Mouse (Mus musculus) adrenal gland, adult 8-10 months (tissue): ENCODE measurements around the gene Fjx1. TPM values are rescaled to one million over a fixed set of nuclear protein-coding genes. Genes with fewer than 3 reads are reported as not detected.

Source experiments
- DNase-seq: peaks from one replicate; pipeline ENCODE4 v3.0.0; 2022
- total RNA-seq, 4 experiments: library from RNA; stranded (reverse); gene quantifications; 2 replicates each; pipeline ENCODE4 v1.2.4; 2022

Gene Fjx1
- under 1 TPM; 0.40 to 0.65 (median 0.55) TPM for total RNA-seq

DNA sequence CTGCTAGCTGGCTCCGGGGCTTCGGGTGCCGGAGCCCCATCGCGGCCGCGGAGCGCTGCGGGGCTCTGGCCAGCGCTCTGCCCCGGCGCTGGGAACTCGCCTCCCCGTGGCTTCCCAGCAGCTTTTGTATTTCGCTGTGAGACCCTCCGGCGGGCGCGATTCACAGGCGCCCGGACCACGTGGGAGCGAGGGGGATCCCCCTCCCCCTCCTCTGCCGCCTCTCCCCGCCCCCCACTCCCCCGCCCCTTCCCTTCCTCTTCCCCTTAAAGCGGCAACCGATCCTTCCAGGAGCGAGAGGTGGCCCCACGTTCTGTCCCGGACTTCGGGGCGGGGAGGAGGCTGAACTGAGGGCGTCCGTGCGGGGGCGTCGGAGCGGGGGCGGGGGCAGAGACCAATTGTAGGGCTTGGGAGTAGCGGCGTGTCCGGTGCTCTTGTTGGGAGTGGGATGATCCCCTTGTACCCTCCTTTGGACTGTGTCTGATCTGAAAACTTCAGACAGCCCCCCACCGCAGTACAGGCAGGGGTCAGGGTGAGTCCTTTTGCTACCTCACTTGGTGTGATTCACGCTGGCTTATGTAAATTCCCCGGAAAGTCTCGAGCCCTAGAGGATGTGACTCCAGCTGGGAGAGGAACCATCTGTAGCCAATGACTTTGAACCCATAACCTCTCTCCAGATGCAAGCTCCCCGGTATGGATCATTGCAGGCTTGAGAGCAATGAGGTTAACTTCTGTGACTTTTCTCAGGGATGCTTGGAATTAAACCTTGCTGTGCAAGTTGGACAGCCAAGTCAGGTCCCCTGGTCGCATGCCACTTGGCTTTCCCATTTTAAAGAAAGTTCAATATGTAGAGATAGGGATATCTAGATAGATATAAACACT is at the start of gene Fjx1:
TSS of gene Fjx1 (minus strand) at position 829 of the 879 bp plus-strand sequence.
- DNase-seq, result peak; percentile 2

DNA sequence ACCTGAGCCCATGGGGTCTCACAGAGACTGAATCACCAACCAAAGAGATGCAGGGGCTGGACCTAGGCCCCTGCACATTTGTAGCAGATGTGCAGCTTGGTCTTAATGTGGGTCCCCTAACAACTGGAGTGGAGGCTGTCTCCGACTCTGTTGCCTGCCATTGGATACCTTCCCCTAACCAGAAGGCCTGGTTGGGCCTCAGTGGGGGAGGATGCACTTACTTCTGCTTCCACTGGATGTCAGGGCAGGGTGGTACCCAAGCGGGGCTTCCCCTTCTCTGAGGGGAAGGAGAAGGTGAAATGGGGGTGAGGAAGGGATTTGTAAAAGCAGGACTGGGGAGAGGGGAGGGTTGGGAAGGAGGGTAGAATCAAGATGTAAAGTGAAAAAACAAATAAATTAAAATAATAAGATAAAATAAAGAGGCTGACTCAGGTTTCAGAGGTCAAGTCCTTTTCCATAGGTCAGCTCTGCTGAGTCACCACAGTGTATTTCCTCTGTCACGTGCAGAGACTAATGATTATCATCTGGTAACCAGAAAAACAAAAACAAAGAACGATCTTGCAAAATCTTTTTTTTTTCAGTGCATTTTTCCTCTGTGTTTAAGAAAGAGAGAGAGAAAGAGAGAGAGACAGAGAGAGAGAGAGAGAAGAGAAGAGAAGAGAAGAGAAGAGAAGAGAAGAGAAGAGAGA is 47.8 kb upstream of the Fjx1 start:
- no peak for DNase-seq

DNA sequence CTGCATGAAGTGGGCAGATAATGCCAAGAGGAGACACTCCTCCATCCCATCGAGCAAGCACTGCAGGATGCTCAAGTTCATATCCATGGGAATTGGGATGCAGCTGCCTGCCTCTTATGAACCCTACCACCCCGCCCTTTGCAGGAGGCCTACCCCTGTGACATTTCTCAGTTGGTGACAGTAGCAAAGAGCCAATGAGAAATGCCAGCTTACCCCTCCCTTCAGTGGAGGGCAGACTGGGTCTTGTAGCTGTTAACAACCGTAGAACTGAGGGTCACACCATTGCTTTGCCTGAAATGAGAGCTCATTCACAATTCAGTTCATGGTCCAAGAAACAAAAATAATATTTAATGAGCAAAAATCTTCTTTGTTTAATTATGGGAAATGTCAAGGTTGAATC is 28.4 kb upstream of the Fjx1 start:
- DNase-seq, result no peak

DNA sequence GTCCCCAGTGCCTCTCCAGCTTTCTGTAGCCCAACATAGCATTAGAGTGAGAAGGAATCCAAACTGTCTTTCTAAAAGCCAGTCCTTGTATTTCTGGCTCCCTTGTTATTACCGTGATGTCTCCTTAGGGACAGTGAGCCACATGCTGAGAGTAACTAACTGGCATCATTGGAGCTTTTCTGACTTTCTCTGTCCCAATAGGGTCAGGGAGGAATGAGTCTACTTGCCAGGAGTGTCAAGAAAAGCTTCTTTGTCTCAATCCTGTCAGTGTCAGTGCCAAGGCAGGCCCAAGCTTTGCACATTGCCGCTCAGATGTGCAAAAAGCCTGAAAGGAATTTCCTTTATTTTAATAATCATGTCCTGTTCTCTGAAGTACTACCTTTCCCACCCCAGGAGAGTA is 23.8 kb upstream of the Fjx1 start:
- DNase-seq, result no peak

DNA sequence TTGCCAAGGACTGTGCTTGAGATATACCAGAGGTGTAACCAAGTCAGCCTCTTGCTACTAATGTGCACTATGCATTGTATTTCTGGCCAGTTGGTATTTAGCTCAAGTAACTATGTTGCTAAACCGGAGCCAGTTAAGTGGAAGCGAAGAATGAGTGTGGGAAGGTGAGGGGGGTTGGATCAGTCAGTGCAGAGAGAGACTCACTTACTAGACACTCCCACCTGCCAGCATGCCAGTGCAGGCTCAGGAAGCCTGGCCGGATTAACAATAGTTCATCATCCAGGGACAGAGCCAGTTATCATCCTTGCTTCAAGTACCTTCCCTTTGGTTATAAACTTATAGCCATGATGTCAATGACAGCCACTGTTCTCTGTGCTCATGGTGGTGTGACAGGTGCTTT is 16.3 kb upstream of the Fjx1 start:
- no peak for DNase-seq

DNA sequence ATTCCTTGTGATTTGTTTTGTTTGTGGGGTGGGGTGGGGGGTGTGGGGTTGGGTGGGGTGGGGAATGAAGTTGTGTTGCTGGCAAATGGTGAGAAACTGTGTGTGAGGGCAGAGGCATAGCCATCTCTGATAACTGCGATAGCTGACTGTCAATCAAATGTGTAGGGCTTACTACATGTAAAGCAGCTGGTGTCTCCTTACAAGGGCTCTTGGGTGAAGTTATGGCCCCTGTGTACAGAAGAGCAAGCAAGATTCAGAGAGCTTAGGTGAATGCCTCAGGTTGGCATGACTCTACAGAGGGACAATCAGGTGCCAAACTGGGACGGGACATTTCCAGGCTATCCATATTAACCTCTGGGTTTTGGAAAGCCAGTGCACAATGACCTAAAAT is 12.0 kb upstream of the Fjx1 start:
- DNase-seq, result no peak

DNA sequence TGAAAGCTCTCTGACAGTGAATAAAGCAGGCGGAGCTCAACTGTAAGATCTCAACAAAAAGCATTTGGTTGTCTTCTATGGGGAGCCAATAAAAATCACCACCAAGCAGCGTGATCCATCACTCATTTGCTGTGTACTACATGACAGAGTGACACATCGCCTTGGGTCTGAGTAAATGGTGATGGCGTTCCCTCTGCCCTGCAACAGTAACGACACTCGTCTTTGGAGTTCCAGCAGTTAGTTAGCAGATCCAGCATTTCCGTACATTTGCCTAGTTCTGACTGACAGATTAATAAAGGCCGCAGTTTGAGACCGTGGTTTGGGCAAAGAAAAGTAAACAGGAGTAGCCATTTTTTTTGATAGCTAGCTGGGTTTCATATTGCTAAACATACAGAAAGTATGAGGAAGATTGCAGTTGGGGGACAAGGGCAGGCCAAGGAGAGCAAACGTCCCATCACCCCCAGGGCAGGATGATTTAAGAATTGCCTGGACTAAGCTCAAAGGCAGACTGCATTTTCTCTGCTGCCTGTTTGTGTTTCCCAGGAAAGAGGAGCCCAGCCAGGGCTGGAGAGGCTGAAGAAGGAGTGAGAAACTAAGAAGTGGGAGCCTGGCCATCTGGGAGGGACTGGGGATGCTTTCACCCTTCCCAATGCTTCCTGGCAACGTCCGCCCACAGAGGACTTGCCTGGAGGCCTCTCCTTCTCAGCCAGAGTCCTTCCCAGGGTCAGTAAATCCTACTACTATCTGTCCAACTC is 11.5 kb upstream of the Fjx1 start:
- DNase-seq, result no peak

DNA sequence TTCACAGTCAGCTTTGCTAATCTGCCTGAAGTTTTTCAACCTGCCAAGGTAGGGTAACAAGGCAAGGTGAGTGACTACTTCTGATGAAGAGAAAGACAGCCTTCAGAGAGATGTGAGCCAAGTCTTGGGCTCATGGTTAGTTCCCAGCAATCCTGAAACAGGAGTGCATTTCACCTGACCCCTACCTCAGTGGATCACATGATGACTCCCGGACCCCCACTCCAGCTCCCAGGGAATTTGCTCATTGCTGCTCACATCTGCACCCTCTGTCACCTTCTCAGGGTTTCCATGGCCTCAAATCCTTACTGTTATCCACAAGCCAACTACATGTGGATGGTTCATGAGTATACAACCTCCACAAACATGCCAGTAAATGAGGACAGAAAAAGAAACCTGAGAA is 9.2 kb upstream of the Fjx1 start:
- DNase-seq, result no peak

DNA sequence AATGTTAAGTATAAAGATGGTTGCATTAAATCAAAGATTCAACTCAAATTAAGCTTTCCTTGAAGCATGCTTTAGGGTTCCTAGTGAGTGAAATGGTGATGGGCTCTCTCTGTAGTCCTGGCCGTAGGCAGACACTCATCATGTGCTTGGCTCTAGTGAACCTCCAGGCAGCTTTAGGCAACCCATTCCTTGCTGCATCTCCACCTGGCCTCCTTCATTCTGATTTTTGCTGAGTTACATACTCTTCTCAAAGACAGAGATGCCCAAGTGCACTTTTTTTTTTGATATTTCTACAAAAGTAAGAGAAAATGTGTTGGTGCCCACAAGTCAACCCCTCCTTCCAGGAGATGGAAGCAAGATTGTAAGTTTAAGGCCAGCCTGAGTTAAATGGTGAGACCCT is 2.8 kb upstream of the Fjx1 start:
- no peak for DNase-seq

DNA sequence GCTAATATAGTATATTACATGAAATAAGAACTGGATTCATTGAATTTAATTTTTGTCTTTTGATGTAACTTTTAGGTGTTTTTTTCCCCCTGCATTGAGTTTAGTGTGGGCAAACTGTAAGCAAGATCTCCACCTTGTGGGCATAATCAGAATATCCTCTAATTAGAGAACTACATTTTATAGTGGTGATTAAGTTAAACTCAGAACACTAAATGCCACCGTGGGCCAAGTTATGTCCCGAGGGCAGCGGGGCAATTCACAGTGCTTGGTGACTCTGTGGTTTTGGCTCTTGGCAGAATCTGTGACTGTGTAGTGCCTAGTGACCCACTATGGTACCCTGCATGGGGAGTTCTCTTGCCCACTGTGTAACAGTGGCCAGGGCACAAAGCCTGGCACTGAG is 1.1 kb upstream of the Fjx1 start:
- no peak for DNase-seq

DNA sequence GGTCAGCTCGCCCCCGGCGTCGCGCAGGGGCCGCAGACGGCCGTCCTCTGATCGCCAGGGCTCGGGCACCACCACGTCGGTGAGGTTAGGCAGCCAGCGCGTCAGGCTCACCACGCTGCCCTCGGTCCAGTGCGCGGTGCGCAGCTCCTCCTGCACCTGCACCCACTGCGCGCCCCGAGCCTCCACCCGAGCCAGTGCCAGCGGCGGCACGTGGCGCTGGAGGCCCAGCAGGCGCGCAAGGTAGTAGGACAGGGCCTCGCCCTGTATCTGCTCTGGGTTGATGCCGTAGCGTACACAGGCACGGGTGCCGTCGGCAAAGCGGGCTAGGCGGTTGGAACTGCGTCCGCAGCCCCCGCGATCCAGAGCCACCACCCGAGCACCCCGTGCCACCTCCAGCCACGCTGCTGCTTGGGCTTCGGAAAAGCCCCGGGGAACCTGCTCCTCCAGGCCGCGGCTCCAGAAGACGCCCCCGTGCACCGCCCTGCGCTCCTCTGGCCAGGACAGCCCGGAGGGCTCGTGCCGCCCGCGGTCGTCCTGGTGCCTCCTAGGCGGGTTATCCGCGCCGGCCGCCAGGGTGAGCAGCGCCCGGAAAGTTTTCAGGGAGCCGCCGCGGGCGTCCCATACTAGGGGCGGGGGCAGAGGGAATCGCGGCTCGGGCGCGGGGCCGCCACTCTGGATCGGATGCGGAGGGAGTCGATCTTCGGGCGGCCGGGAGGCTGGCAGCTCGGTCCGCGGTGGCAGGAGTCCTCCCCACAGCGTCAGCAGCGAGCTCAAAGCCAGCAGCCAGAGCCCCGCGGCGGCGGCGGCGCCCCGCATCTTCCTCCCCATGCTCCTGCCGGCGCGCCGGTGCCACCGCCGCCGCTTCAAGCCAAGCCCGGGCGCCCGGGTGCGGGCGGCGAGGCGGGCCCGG is 1.3 kb downstream of the Fjx1 start:
- DNase-seq, result peak; percentile 3

DNA sequence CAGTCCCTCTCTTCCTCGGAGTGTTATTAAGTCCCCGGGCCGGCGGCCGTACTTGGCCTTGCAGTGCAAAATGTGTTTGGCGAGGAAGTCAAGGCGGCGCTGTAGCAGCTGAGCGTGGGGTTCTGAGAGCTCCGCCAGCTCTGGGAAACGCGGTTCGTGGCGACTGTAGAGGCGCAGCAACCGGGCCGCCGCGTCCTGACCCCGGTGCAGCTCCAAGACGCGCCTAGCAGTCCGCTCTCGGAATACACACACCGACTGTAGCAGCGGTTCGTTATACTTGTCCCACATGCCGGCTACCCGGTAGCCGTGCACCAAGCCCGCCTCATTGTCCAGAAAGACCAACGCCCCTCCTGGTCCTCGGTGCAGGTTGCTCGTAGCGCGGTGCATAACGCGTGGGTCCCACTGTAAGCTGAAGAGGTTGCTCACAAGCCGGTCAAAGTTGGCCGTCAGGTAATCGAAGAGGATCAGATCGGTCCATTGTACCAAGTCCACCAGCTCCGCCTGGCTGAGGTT is 2.0 kb downstream of the Fjx1 start:
- peak; percentile 24 for DNase-seq

DNA sequence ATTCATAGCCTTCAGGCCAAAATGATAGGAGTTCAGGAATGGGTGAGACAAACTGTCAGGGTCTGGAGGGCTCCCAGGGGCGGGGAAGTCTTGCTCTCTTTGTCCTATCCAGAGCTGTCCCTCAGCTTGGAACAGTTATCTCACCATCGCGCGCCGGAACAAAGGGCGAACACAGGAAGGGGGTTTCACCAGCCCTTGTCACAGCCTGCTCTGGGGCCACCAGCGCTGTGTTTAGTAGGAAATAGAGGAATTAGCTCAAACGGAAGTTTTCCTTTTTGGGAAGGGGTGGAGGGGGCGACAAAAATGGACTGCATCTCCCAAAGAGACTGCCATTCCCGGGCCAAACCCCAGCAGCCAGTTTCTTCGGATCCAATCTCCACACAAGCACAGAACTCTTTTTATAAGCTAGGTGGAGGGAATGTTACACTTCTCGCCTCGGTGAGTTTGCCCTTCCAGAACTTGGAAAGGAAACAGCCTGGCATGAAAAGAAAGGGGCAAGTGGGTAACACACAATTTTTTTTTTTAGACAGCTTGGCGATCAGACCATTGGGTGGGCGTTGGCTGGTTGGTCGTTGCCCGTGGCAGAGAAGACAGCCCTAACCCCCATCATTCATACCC is 2.6 kb downstream of the Fjx1 start:
- no peak for DNase-seq

DNA sequence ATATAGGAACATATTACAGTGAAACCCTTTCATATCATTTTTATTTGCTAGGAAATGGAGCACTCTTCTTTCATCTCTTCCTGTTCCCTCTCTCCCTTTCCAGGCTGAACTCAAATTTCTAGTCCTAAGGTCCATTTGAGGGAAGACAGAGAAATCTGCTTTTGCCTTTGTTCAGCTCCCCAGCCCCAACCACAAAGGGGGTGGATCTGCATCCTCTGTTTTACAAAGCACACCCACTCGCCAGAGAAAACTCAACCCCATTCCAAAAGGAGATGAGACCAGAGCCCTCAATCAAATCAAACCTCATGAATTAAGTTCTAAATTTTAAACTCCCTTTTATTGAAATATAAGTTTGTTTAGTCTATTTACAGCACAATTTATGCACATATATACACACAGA is 3.2 kb downstream of the Fjx1 start:
- DNase-seq, result no peak

DNA sequence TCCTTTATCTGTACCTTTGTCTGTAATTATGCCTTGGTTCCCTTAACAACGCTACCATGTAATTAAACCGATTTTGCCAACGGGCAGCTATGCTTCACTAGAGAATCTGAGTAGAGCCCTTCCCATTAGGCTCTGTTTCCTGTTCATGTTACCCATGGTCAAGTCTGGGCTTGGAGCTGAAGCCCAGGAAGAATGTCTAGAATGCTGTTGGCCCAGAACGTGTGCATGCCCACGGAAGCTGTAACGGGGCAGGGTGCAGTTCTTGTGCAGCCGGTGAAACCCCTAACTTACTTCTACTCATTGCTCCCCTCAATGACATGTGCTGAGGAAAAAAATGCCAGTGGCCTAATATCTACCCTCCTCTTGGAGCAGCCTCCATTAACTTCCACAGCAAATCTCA is 4.5 kb downstream of the Fjx1 start:
- DNase-seq, result no peak

DNA sequence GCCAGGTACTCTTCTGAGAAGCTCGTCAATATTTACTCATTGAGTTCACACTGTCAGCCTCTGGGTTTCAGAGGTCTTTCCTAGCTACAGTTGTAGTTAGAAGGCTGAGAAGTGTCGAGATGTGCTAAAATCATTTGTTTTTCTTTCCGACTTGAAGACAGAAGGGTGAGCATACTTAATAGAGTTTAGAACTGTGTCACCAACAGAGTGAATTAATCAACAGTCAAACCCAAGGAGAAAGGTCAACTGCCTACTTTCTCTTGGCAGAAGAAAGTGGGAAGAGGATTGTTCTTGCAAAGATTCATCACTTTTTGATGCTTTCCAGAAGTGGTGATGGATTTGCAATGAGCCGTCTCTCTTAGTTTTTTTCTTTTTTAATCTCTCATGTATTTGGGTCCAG is 5.4 kb downstream of the Fjx1 start:
- DNase-seq, result no peak

DNA sequence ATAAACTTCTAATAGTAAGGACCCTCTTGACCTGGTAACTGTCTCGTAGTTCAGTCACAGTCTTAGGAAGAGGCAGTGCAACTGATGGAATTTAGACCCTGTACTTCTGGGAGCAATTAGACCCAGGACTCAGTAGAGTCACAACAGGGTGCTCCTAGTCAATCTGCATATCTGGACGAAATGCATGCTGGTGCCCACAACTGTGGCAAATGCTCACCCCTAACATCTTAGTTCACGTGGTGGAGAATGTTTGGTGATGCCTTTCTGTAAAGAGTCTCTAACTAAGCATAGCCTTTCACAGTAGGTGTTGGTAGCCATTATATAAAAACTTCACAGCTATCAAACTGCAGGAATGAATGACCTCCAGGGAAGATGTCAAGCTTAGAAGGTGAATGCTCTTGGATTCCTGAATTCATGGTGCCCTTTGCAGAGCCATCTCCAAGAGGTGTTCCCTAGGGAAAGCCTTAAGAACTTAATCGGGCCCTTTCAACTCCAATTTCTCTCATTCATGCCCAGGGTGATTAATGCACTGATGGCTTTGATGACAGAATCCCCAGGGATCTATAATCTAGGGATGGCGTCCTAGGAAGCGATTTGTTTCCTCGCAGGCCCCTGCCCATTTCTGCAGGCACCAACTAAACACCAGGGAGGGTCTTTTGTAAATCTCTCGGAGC is 14.8 kb downstream of the Fjx1 start:
- DNase-seq, result no peak

DNA sequence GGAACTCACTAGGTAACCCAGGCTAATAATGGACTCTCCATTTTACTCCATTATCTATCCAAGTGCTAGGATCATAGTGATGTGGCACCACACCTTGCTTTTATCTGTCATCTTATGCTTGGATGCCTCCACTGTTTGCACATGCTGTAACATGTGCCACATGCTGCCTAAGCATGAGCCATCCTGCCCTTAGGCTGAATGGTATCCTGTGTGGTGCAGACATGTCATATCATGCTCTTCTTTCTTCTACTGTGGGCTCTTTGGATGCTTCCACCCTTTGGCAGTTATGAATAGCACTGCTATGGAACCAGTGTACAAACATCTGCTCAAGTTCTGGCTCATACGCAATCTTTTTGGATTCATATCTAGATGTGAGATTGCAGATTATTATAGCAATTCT is 18.4 kb downstream of the Fjx1 start:
- DNase-seq, result no peak

DNA sequence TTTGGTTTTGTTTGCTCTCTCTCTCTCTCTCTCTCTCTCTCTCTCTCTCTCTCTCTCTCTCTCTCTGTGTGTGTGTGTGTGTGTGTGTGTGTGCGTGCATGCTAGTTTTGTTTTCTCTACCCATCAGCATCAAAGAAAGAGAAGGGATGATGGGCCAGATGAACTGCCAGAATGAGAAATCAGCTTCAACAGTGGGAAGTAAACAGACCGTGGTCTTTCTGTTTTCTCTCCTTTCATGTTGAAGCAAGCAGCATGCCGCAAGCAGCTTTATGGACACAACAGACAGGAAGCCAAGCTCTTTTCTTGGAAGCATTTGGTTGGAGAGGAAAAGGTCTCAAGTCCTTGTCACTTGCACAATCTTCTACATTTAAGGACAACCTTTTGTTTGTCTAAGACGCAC is 21.2 kb downstream of the Fjx1 start:
- DNase-seq, result no peak

DNA sequence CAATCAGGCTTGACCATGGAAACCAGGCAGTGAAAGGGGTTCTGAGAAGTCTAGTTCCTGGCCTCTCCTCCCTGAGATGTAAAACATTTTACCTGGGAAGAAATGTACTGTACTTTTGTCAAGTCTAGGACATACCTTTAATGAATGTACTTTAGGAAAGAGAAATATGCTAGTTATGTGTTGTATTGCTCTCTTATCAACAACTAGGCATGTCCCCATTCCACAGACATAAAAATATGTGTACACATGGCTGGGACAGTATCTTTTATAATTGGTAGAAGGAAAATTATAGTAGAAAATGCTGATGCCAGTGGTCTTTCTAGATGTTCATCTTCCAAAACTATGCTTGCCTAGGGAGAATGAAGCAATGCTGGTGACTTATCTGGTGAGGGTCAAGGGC is 24.3 kb downstream of the Fjx1 start:
- no peak for DNase-seq

DNA sequence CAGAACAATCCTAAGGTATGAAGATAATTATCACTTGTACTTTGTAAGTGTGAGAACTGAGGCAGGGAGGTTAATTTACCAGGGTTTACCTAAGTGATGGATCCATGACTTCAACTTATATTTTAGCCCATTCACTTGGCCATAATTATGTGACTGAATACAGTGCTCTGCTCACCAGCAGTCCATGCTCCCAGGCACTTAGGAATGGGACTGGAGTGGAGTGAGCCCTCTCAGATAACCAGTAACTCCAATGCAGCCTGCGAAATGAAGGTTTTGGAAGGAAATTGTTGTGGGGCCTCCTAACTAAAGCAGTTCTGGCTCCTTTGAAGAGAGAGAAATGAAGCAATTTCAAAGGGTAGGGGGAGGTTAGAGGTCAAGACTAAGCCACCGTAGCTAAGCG is 25.9 kb downstream of the Fjx1 start:
- DNase-seq, result no peak
